Mouse (Mus musculus) layer of hippocampus, adult 2 months (tissue): ENCODE measurements around the gene Stxbp1. TPM values are rescaled to one million over a fixed set of nuclear protein-coding genes. Genes with fewer than 3 reads are reported as not detected.

Experiments used
- DNase-seq, 2 experiments: peaks; one replicate each; pipeline ENCODE4 v3.0.0; 2022; ENCODE audit warnings: low spot score in 2 of 2
- H3K27ac ChIP-seq: fragments of 200-600 bp; 2 replicates; pipeline ENCODE4 v1.8.1; 2022
- H3K4me3 ChIP-seq: fragments of 200-600 bp; 2 replicates; pipeline ENCODE4 v1.8.1; 2022; ENCODE audit warnings: mild to moderate bottlenecking
- CTCF ChIP-seq: fragments of 200-600 bp; conservative IDR thresholded peaks from 2 replicates; pipeline ENCODE4 v1.8.1; 2022; ENCODE audit warnings: antibody characterized with exemption, mild to moderate bottlenecking, moderate library complexity
- total RNA-seq, 2 experiments: library from RNA; stranded (reverse); gene quantifications; 2 replicates each; pipeline ENCODE4 v1.2.3; 2021

Gene Stxbp1
- total RNA-seq, 2 experiments from 2014 or later, result 550 to 603 TPM

DNA sequence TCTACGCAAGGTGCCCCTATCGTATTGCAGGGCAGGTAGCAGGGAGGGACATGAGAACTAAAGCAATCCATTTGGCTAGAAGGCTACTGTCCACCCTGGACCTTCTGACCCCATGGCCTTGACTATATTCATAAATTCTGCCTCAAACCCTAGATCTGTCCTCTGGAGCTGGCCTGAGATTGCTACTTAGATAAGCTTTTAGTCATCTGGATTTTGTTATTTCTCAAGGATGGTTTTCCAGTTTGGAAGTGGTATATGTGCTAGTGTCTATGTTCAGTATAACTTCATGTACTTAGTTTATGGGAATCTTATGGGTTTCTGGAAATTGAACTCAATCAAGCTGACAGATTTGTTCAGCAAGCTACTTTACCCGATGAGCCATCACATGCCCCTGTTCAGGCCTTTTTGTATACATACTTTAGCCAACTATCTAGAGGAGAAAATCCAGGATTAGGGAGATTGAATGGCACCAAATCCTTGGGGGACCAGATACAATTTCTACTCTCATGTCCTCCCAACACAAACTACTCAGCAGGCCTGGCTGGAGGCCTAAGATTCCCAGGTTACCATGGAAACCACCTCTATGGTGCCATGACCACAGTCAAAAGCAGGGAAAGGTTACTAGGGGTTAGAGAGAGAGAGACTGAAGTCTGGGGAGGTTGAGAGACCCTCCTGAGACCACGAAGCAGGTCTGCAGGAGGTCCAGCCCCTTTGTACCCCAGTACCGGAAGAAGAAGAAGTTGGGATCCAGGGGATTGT is 77.5 kb downstream of the Stxbp1 start:
- H3K4me3 ChIP-seq, result no peak overlapping the region
- no peak for TF ChIP-seq CTCF
- DNase-seq, result no peak
- no peak overlapping the region for H3K27ac ChIP-seq

DNA sequence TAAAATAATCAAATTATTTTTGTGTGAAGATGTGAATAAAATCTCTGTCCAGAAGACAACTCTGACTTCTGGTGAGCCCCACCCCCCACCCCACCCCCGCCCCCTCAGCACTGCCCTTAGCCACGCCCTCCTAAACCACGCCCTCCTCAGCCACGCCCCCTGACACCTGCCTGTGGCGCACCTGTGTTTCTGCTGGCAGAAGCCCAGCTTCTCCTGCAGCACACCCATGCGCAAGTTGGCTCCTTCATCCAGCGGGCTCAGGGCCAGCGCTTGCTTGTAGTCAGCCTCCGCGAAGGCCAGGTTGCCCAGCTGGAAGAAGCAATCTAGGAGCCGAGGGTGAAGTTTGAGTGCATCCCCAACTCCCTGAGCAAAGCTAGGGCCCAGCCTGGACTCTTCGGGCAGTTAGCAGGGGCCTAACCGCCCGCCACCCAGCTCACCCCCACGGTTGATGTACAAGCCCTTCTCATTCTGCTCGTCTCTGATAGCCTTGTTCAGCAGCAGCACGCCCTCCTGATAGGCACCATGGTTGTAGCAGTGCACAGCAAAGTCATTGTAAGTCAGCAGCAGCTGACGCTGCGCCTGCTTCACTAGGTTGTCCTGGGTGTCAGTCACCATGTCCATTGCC is 78.3 kb downstream of the Stxbp1 start:
- no peak for DNase-seq
- Histone ChIP-seq H3K27ac (no peak overlapping the region), H3K4me3 (no peak overlapping the region)
- TF ChIP-seq CTCF, result no peak

DNA sequence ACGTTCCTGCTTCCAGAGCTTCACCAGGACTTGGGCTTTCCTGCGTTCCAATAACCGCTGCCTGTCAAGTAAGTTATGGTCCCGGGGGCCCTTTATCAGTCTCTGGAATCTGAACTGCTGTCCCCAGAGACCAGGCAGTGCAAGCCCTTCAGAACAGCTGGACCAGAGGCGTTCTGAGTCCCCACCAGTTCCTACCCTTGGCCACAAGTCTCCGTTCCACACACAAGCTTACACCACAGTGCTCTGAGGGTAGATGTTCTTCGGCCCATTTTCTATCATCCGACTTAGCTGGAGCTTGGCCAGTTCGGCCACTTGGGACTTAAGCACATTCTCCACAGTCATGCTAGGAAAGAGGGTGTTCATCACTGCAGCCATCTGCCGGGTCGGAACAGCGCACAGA is 79.8 kb downstream of the Stxbp1 start:
- no peak for DNase-seq
- H3K27ac ChIP-seq, result no peak overlapping the region
- TF ChIP-seq CTCF, result no peak

DNA sequence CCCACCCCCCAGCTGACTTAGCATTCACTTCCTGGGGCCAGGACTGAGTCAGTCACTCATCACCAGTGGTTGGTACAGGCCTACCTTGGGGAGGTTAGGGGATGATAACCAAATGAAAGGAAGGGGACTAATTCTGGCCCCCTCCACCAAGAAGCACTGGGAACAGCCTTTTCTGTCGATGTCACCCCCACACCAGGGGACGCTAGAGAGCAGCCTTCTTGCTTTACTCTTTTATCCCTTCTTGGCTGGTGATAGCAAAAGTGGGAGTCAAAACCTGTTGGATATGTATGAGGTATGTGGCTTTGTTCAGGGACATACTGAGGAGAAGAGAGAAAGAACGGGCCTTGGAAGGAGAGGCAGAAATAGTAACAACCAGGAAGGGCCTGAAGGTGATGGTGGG is 83.7 kb downstream of the Stxbp1 start:
- H3K4me3 ChIP-seq, result no peak overlapping the region
- no peak overlapping the region for H3K27ac ChIP-seq
- DNase-seq, result no peak
- peak; percentile 61 for TF ChIP-seq CTCF

More for the DNA sequence above, 79.8 kb downstream of the Stxbp1 start:
- no peak overlapping the region for H3K4me3 ChIP-seq

DNA sequence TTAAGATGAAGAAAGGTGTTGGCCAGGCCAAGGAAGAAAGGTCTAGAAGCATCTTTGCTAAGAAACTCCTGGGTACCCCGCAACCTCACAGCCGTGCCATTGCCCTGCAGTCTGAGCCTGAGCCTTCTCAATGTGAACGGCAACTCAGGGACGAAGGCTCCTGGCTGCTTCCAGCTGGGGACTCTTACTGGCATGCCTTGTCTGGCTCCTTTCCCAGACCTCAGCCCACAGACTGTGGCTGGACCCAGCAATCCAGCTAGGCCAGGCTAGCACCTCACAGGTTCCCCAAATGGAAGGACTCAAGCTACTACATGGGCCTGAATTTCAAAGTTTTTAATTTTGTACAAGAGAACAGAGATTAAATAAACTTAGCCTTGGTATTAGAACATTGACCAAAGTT is 85.2 kb downstream of the Stxbp1 start:
- no peak overlapping the region for H3K4me3 ChIP-seq
- no peak overlapping the region for H3K27ac ChIP-seq
- no peak for TF ChIP-seq CTCF
- no peak for DNase-seq

DNA sequence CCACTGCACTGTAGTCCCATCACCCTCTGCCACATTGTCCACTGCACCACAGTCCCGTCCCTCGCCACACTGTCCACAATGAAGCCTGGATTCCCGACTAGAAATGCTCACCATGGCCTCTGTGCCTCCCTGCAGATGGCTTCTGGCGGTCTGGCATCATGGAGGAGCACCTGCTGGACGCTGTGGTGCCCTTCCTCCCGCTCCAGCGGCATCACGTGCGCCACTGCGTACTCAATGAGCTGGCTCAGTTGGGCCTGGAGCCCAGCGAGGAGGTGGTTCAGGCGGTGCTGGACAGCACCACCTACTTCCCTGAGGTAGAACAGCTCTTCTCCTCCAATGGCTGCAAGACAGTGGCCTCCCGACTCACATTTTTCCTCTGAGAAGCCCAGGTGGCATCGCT is 85.7 kb downstream of the Stxbp1 start:
- no peak for DNase-seq
- Histone ChIP-seq H3K27ac (no peak overlapping the region), H3K4me3 (no peak overlapping the region)
- TF ChIP-seq CTCF, result no peak

DNA sequence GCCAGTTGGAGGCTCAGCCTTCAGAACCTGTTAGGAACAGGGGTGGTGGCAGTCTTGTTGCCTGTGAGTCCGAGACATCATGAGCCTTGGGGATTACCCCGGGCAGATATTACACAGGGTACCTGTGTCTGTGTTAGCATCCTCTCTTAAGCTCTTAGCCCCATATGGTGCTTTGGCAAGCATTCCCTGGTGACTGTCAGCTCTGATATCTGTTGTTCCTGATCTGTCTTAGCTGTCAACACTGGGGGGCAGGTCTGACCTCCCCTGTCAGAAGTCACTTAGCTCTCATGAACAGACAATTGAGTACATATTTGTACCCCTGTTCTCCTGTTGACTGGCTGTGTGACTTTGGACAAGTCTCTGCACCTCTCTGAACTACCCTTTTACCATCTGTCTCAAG is 88.0 kb downstream of the Stxbp1 start:
- H3K4me3 ChIP-seq, result peak overlapping the region; percentile 1; the same call in 1 of the 2 replicates
- DNase-seq, result no peak
- TF ChIP-seq CTCF, result no peak
- H3K27ac ChIP-seq, result peak overlapping the region; percentile 46; the same call in 1 of the 2 replicates

DNA sequence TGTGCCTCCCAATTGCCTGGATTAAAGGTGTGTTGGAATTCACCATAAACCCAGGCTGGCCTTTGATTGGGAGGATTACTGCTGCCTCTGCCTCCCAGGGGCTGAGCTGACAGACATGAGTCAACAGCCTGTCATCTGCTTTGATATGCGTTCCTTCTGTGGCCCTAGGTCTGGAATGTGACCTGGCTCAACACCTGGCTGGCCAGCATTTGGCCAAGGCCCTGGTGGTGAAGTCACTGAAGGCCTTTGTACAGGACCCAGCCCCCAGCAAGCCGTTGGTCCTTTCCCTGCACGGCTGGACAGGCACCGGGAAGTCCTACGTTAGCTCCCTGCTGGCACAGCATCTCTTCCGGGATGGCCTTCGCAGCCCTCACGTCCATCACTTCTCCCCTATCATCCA is 88.5 kb downstream of the Stxbp1 start:
- Histone ChIP-seq H3K27ac (peak overlapping the region; percentile 46; the same call in 1 of the 2 replicates), H3K4me3 (peak overlapping the region; percentile 1; the same call in 1 of the 2 replicates)
- no peak for TF ChIP-seq CTCF
- no peak for DNase-seq

DNA sequence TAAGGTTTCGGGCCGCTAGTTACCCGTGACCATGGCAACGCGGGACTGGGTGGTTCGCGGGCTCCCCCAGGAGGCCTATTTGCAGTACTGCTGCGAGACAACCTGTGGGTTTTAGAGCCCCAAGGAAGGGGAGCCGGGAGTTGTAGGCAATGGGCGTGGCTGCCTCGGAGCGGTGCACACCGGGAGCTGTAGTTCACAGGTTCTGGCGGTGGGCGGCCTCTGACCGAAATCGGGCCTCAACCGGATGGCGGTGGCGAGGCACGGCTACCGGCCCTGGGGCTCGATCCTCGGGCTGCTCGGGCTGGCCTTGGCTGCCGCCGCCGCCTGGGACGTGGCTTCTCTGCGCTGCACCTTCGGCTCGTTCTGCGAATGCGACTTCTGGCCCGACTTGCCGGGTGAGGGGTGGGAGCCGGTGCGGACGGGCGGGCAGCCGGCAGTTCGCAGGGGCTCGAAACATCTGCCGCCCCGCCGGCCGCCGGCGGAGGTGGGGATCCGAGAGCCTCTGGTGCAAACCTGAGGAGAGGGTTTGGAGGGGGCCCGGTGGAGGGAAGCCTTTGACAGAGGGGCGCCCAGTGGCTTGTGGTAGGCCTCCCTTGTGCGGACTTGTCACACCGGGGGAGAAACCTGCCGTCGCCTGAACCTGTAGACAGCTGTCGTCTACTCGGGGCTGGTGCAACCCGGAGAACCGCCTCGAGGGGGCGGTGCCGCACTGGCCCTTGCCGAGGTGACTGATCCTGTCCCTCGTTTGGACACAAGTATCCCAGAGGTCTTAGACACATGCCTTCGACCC is 89.8 kb downstream of the Stxbp1 start, which contains the start of gene Tor2a:
Gene Tor2a (plus strand): TSS at position 179 of the 790 bp plus-strand sequence.
- peak within 1 kb of the TSS; percentile 72 for H3K4me3 ChIP-seq
- H3K27ac ChIP-seq, result peak within 1 kb of the TSS; percentile 96
- DNase-seq, result peak; percentile 97 to 98
- peak; percentile 88 for TF ChIP-seq CTCF

DNA sequence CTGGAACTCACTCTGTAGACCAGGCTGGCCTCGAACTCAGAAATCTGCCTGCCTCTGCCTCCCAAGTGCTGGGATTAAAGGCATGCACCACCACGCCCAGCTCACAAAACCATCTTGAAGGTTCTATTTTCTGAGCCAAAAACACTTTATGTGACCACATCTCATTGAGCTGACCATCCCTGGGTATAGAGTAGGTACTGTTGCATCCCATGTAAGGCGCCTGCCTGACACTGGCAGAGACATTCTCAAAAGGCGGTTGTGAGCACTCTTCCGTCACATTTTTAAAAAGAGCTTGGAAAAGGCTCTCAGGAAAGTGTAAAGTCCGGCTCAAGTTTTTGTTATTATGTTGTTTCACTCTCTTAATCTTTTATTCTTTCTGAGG is 90.4 kb downstream of the Stxbp1 start:
- DNase-seq, result no peak
- H3K4me3 ChIP-seq, result no peak overlapping the region; the same call in 1 of the 2 replicates
- no peak for TF ChIP-seq CTCF
- H3K27ac ChIP-seq, result no peak overlapping the region

DNA sequence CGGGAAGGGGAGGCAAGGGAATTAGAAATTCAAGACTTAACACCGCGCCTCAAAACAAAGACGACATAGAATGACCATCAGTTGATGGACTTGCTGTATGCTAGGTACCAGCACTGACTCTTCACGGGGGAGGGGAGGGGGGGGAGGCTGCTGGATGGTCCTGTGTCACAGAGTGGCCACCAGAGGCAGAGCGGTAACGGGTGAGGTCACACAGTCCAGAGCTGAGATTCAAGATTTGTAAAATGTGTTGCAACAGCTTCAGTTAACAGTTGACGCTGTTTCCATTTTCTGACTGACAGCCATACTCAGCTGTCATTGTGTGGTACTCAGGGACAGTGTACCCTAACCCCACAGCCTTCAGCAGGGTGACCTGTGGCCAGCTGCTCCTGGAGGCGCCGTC is 94.9 kb downstream of the Stxbp1 start:
- no peak for DNase-seq
- no peak overlapping the region for H3K27ac ChIP-seq
- H3K4me3 ChIP-seq, result no peak overlapping the region
- TF ChIP-seq CTCF, result no peak

DNA sequence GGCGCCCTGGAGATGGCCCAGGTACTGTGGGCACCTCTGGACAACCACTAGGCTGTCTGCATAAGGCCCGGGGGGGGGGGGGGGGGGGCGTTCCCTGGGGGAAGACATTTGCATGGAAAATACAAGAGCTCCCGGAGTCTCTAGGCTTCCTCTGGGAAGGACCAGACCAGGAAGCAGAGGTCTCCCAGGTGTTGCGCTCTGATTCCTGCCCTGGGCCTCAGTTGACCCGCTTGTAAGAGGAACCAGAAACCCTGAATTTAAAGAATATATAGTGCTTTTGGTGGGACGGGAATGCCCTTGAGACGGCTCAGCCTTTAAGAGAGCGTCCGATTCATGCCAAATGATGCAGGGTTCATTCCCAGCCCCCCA is 95.4 kb downstream of the Stxbp1 start:
- DNase-seq, result no peak
- no peak overlapping the region for H3K4me3 ChIP-seq
- no peak for TF ChIP-seq CTCF
- no peak overlapping the region for H3K27ac ChIP-seq
